Mouse (Mus musculus) gastrocnemius, postnatal 36 days (tissue): ENCODE results near the gene Nav2. TPM values are rescaled to one million over a fixed set of nuclear protein-coding genes. Genes with fewer than 3 reads are reported as not detected.
A peak's percentile ranks its signal among the peaks of the same experiment; 100 is the strongest.

Experiments
- DNase-seq, 2 experiments: peaks; one replicate each; pipeline ENCODE4 v3.0.0; 2022
- intact Hi-C: fragments of 180-260 bp; cut with DNase I; formaldehyde crosslinking; loops from one replicate; pipeline ENCODE4 v1.15.1; 2025
- total RNA-seq, 2 experiments: library from RNA; stranded (reverse); gene quantifications; 2 replicates each; pipeline ENCODE4 v1.2.3; 2021

Nav2 gene
- total RNA-seq, 2 experiments from 2014 or later, result 21.8 to 23.9 TPM

- no peak for DNase-seq
- intact Hi-C loops, result no loop called here
These were observed 570.4 kb downstream of the Nav2 start for GRCm38 (mm10) chr7:49478886-49479285.

GRCm38 (mm10) chr7:49480962-49481361, 572.4 kb downstream of the Nav2 start:
- intact Hi-C loops, result no loop called here
- DNase-seq, result no peak

DNA sequence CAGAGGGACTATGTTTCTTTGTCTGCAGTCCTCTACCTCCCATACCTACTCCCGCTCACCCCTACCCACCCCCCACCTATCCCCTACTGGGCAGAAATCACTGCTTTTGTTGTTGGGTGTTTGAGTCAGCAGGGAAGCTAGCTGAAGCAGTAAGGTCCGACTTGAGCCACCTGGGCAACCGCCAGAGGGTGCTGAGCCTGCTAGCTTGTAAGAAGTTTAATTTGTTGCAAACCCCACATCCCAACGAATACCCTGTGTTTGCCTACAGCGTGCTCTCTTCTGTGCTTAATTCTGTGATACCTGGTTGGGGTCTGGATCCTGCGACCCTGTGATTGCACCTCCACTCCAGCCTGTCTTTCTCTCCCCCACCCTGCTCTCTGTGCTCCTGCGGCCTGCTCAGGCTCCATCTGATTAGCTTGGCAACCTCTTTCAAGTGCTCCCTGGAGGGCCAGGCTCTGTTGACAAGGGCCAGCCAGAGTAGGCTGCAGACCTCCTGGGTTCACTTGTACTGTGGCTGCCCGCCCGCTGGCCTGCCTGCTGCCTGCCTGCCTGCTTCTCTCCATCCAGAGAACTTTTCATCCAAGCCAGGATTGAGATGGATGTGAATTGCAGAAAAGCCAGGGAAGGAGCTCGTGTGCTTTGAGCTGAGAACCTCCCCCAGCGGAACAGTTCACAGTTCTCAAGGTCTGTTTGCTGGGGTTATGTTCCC, 575.7 kb downstream of the Nav2 start:
- intact Hi-C loops, result no loop called here
- peak in 1 of 2 experiments; percentile 9 for DNase-seq

DNA sequence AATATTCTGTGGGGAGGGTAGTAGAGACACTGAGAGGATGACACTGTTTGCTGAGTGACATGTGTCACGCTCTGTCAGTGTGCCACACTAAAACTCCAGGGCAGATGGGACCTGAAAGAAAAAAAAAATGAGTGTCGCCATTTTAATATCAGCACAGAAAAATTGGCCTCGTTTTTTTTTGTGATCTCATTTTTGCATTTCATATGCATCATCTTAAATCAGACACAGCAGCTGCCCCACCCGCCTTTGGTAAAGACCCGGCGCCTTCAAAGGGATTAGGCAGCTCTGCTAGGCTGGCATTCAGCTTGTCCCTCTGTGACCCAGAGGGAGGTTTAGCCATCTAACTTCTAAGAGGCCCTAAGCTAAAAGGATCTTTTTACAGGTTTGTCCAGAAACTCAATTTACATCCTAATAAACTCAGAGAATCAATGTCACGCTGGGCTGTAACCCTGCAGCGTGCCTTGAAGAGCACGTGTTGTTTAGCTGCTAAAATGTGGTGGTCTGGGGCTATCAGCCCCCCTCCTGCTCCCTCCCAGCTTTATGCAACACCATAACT, 576.9 kb downstream of the Nav2 start:
- intact Hi-C loops, result no loop called here
- DNase-seq, result no peak

DNA sequence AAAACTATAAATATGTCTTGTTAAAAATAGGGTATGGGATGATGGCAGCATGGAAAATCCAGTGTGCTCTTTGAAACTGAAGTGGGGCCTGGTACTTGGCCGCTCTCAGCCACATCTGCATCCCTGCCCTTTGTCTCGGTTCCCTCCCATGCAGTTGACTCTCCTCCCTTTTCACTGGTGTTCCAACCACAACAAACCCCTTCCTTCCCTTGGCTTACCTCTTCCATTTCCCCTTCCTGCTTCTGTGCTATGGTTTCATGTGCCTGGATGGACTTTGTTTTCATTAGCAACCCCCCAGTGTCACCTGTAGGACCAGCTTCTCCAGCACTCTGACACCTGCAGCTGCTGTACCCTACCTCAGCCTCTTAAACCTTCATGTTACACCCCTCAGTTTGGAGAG, 578.8 kb downstream of the Nav2 start:
- intact Hi-C loops, result no loop called here
- DNase-seq, result no peak

- intact Hi-C loops, result no loop called here
- DNase-seq, result no peak
These were observed 580.1 kb downstream of the Nav2 start for GRCm38 (mm10) chr7:49488493-49489087.

DNA sequence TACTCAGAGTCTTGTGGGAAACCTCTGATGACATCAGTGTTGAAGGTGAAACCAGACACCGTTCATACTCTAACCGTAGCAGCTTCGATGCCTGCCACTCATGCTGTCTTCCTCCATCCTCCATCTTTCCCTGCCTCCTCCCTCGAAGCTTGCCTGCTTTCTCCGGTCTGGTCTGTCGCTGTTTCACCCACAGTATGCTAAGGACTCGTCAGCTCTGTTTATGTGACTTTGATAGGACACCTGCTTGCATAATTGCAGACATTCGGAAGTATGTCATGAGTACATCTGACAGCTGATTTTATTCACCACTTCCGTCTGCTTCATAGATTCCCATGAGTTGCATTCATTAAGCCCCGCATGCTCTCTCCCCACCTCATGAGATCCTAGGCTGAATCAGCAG, 582.3 kb downstream of the Nav2 start:
- intact Hi-C loops, result loop anchor here (5.0 kb wide), 1 partner anchor 111 kb away; no protein-coding TSS in a partner anchor
- no peak for DNase-seq

DNA sequence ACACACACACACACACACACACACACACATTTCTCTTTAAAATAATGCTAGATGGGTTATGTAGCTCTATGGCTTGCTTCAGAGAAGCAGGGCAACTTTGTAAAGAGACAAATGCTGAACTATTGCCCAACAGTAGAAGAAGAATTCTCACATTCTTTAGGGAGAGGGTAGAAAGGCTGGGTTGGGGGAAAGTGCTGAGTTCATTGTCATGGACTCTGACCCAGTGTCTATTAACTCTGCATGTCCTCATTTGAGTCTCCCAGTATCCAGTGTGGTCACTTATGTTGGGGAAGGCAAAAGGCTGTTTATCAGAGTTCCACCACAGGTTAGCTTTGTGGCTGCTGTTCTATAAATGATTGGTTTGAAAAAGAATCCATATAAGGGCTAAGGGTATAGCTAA, 584.1 kb downstream of the Nav2 start:
- intact Hi-C loops, result loop anchor here (5.0 kb wide), 1 partner anchor 110 kb away; no protein-coding TSS in a partner anchor
- no peak for DNase-seq

DNA sequence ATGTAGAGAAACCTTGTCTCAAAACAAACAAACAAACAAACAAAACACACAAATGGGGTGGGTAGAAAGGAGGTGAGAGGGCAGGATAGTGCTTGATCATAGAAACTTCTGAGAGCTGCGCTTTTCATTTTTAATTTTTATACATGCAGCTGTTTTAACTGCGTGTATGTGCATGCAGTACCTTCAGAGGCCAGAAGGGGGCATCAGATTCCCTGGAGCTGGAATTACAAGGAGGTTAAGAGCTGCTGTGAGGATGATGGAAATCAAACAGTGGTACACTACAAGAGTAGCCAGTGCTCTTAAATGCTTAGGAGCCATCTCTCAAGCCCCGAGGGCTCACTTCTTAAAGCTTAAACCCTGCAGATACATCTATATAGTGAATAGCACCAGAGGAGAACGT, 584.7 kb downstream of the Nav2 start:
- DNase-seq, result no peak
- intact Hi-C loops, result loop anchor here (5.0 kb wide), 1 partner anchor 109 kb away; no protein-coding TSS in a partner anchor

DNA sequence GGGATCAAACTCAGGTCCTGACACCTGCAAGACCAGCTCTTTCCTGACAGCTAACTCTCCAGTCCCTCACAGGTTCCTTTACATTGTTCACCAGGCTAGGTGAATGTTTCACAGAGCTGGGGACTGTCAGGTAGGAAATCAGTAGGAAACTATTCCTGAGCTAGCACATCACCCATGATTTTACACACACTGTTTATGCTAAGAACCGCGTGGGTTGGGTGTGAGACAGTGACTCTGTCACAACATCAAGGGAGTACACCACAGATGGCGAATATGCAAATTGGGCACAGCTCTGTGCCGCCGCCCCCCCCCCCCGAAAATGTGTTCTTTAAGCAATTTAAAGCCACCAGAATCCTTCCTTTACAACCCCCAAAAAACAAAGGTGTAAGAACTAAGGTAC, 586.1 kb downstream of the Nav2 start:
- intact Hi-C loops, result loop anchor here (5.0 kb wide), 1 partner anchor 108 kb away; no protein-coding TSS in a partner anchor

GRCm38 (mm10) chr7:49496111-49496510, 587.6 kb downstream of the Nav2 start:
- DNase-seq, result no peak
- intact Hi-C loops, result no loop called here

More for the DNA sequence above, 586.1 kb downstream of the Nav2 start:
- no peak for DNase-seq

- DNase-seq, result no peak
- intact Hi-C loops, result no loop called here
These were observed 588.4 kb downstream of the Nav2 start for GRCm38 (mm10) chr7:49496766-49497425.

DNA sequence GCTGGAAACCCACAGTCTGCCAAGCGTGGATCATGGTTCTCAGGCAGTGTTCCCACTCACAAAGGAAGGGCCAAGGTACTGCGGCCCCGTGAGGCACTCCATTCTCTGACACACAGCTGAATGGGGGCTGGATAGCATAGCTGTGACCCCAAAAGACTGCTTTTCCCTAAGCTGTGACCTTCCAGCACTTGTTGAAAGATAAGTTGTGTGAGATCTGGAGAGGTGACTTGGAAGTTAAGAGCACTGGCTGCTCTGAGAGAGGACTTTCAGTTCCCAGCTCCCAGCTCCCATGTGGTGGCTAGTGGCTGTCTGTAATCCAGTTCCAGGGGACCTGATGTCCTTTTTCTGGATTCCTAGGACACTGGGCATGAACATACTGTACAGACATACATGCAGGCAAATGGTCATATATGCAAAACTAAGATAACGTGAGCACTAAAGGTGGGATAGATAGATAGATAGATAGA, 588.9 kb downstream of the Nav2 start:
- intact Hi-C loops, result no loop called here
- no peak for DNase-seq

- DNase-seq, result no peak
- intact Hi-C loops, result no loop called here
These were observed 591.1 kb downstream of the Nav2 start for GRCm38 (mm10) chr7:49499598-49499997.

- intact Hi-C loops, result no loop called here
- no peak for DNase-seq
These were observed 592.4 kb downstream of the Nav2 start for GRCm38 (mm10) chr7:49500916-49501315.

- no peak for DNase-seq
- intact Hi-C loops, result no loop called here
These were observed 594.9 kb downstream of the Nav2 start for GRCm38 (mm10) chr7:49503419-49503818.

DNA sequence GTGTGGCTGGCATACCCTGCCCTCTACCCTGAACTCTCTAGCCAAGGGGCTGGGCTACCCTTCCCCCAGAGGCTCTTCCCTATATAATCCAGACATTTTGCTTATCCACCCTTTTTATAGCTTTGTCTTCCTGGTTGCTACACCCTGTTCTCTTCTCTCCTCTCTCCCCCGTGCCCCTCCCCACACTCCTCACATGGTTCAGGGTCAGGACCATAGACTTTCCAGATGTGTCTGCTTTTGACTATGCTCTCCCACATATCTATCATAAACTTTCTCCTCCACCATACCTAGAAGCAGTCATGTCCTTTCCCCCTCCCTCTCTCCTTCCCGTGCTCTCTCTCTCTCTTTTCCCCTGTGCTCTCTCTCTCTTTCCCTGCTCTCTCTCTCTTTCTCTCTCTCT, 595.4 kb downstream of the Nav2 start:
- intact Hi-C loops, result no loop called here
- no peak for DNase-seq

GRCm38 (mm10) chr7:49504297-49504696, 595.8 kb downstream of the Nav2 start:
- no peak for DNase-seq
- intact Hi-C loops, result no loop called here

GRCm38 (mm10) chr7:49505024-49505423, 596.5 kb downstream of the Nav2 start:
- no peak for DNase-seq
- intact Hi-C loops, result no loop called here

- no peak for DNase-seq
- intact Hi-C loops, result no loop called here
These were observed 597.7 kb downstream of the Nav2 start for GRCm38 (mm10) chr7:49506085-49506820.
